Mouse (Mus musculus) adrenal gland, postnatal 4 days (tissue): Measurements from ENCODE around the gene Il15. TPM values are rescaled to one million over a fixed set of nuclear protein-coding genes. Genes with fewer than 3 reads are reported as not detected.

Source experiments
- DNase-seq, 2 experiments: peaks; one replicate each; pipeline ENCODE4 v3.0.0; 2021 to 2022; ENCODE audit warnings: low spot score in 2 of 2, mixed read lengths in 2 of 2
- total RNA-seq, 2 experiments: library from RNA; stranded (reverse); gene quantifications; 2 replicates each; pipeline ENCODE4 v1.2.3; 2021

Gene Il15
- total RNA-seq, 2 experiments from 2014 or later: 10.5 to 14.1 TPM

GRCm38 (mm10) chr8:82370657-82371056 is 32.4 kb downstream of the Il15 start:
- no peak for DNase-seq

- DNase-seq: no peak
Measured at GRCm38 (mm10) chr8:82361061-82361460, 42.0 kb downstream of the Il15 start.

GRCm38 (mm10) chr8:82356091-82356490 is 46.9 kb downstream of the Il15 start:
- DNase-seq: no peak

GRCm38 (mm10) chr8:82351268-82351943 is 51.6 kb downstream of the Il15 start:
- DNase-seq: no peak

GRCm38 (mm10) chr8:82349299-82349698 is 53.7 kb downstream of the Il15 start:
- DNase-seq: no peak

GRCm38 (mm10) chr8:82346485-82346884 is 56.5 kb downstream of the Il15 start:
- DNase-seq: no peak

- DNase-seq: no peak
Measured at GRCm38 (mm10) chr8:82331675-82332234, 71.3 kb downstream of the Il15 start.

- no peak for DNase-seq
Measured at GRCm38 (mm10) chr8:82327986-82328652, 74.9 kb downstream of the Il15 start.

GRCm38 (mm10) chr8:82326061-82326460 is 77.0 kb downstream of the Il15 start:
- no peak for DNase-seq

GRCm38 (mm10) chr8:82325586-82325985 is 77.4 kb downstream of the Il15 start:
- DNase-seq: no peak

GRCm38 (mm10) chr8:82317446-82317845 is 85.6 kb downstream of the Il15 start:
- DNase-seq: no peak

- DNase-seq: no peak
Measured at GRCm38 (mm10) chr8:82306424-82306823, 96.6 kb downstream of the Il15 start.

GRCm38 (mm10) chr8:82296256-82296655 is 106.8 kb downstream of the Il15 start:
- no peak for DNase-seq

GRCm38 (mm10) chr8:82291659-82292058 is 111.4 kb downstream of the Il15 start:
- DNase-seq: no peak

- DNase-seq: no peak
Measured at GRCm38 (mm10) chr8:82285866-82286265, 117.2 kb downstream of the Il15 start.

- no peak for DNase-seq
Measured at GRCm38 (mm10) chr8:82281995-82282394, 121.0 kb downstream of the Il15 start.
